Mouse (Mus musculus) CH12.LX (cell line): Measurements from ENCODE around the gene Ccr1l1. TPM values are rescaled to one million over a fixed set of nuclear protein-coding genes. Genes with fewer than 3 reads are reported as not detected.

ENCODE experiments used
- DNase-seq: peaks from one replicate; pipeline ENCODE4 v3.0.0-alpha.2; 2013; ENCODE audit errors: extremely low read depth
- H3K27ac ChIP-seq: 2 replicates; pipeline ENCODE4 v1.5.1; 2012; ENCODE audit warnings: low read depth, mild to moderate bottlenecking, control low read depth, moderate library complexity; ENCODE audit not compliant: insufficient read depth
- H3K27me3 ChIP-seq: replicated peaks from 2 replicates; pipeline ENCODE3; 2012; ENCODE audit warnings: inconsistent platforms
- H3K36me3 ChIP-seq, 2 experiments: replicated peaks in 1 of 2; 2 replicates each; pipeline versions ENCODE3 to v1.6.1; 2012; ENCODE audit warnings: inconsistent platforms in 1 of 2, low read length in 1 of 2, mild to moderate bottlenecking in 1 of 2, mixed read lengths in 1 of 2, moderate library complexity in 1 of 2; ENCODE audit not compliant: control insufficient read depth in 1 of 2, insufficient read depth in 1 of 2
- H3K4me1 ChIP-seq, 2 experiments: 2 replicates each; pipeline ENCODE4 v1.6.1; 2012; ENCODE audit warnings: inconsistent platforms in 1 of 2, moderate library complexity in 1 of 2; ENCODE audit not compliant: insufficient read depth in 2 of 2, control insufficient read depth in 1 of 2
- H3K4me2 ChIP-seq: 2 replicates; pipeline ENCODE4 v1.6.1; 2012; ENCODE audit warnings: low read depth, mild to moderate bottlenecking, control low read depth; ENCODE audit not compliant: poor library complexity, insufficient read depth, severe bottlenecking
- H3K4me3 ChIP-seq, 3 experiments: fragments of 150-350 bp in 1 of 3; sonication (generic) in 1 of 3; replicated peaks in 1 of 3; 2 replicates each; pipeline versions ENCODE3 to v1.5.1; 2011 to 2012; ENCODE audit warnings: low read depth in 2 of 3, low read length in 2 of 3, mild to moderate bottlenecking in 2 of 3, moderate library complexity in 2 of 3, control low read depth in 1 of 3, improper control_type of control experiment in 1 of 3, inconsistent platforms in 1 of 3, mixed read lengths in 1 of 3; ENCODE audit not compliant: poor library complexity in 1 of 3
- H3K79me2 ChIP-seq: replicated peaks from 2 replicates; pipeline ENCODE4 v1.6.1; 2012; ENCODE audit warnings: mild to moderate bottlenecking, moderate library complexity; ENCODE audit not compliant: control insufficient read depth, poor library complexity, insufficient read depth, severe bottlenecking; ENCODE audit errors: extremely low read depth
- H3K9ac ChIP-seq: 2 replicates; pipeline ENCODE4 v1.6.1; 2012; ENCODE audit warnings: low read depth, mild to moderate bottlenecking, control low read depth, moderate library complexity; ENCODE audit not compliant: insufficient read depth
- H3K9me3 ChIP-seq: replicated peaks from 2 replicates; pipeline ENCODE3; 2012; ENCODE audit warnings: low read length, inconsistent platforms, mixed read lengths
- BHLHE40 ChIP-seq: IDR thresholded peaks from 2 replicates; pipeline ENCODE4 v1.6.1; 2011; ENCODE audit warnings: mild to moderate bottlenecking, low read depth, low read length, improper control_type of control experiment
- CHD1 ChIP-seq: IDR thresholded peaks from 2 replicates; pipeline ENCODE4 v1.6.1; 2012; ENCODE audit warnings: low read depth, low read length, improper control_type of control experiment, inconsistent platforms
- CHD2 ChIP-seq: IDR thresholded peaks from 2 replicates; pipeline ENCODE4 v1.6.1; 2011; ENCODE audit warnings: low read length, improper control_type of control experiment
- CTCF ChIP-seq, 2 experiments: IDR thresholded peaks in 1 of 2; conservative IDR thresholded peaks in 1 of 2; 2 replicates each; pipeline ENCODE4 v1.5.1; 2011 to 2012; ENCODE audit warnings: low read depth in 2 of 2, low read length in 2 of 2, improper control_type of control experiment in 1 of 2, inconsistent platforms in 1 of 2, mild to moderate bottlenecking in 1 of 2, moderate library complexity in 1 of 2
- ELF1 ChIP-seq: IDR thresholded peaks from 2 replicates; pipeline ENCODE4 v1.6.1; 2014; ENCODE audit warnings: low read depth, mild to moderate bottlenecking, inconsistent platforms, low read length, improper control_type of control experiment
- EP300 ChIP-seq: IDR thresholded peaks from 2 replicates; pipeline ENCODE4 v1.6.1; 2011; ENCODE audit warnings: low read length, improper control_type of control experiment
- ETS1 ChIP-seq: conservative IDR thresholded peaks from 2 replicates; pipeline ENCODE4 v1.6.1; 2012; ENCODE audit warnings: low read depth, mild to moderate bottlenecking, inconsistent platforms, low read length, improper control_type of control experiment, moderate library complexity
- GABPA ChIP-seq: IDR thresholded peaks from 2 replicates; pipeline ENCODE4 v1.6.1; 2012; ENCODE audit warnings: low read depth, low read length, improper control_type of control experiment, inconsistent platforms; ENCODE audit not compliant: insufficient replicate concordance
- HCFC1 ChIP-seq: IDR thresholded peaks from 2 replicates; pipeline ENCODE4 v1.6.1; 2012; ENCODE audit warnings: low read depth, mild to moderate bottlenecking, inconsistent platforms, low read length, improper control_type of control experiment
- IRF4 ChIP-seq: IDR thresholded peaks from 2 replicates; pipeline ENCODE4 v1.6.1; 2014; ENCODE audit warnings: low read depth, mild to moderate bottlenecking, inconsistent platforms, low read length, improper control_type of control experiment
- JUN ChIP-seq: IDR thresholded peaks from 2 replicates; pipeline ENCODE4 v1.6.1; 2011; ENCODE audit warnings: low read depth, mild to moderate bottlenecking, low read length, improper control_type of control experiment, moderate library complexity; ENCODE audit not compliant: insufficient read depth
- JUND ChIP-seq: conservative IDR thresholded peaks from 2 replicates; pipeline ENCODE4 v1.6.1; 2011; ENCODE audit warnings: low read depth, low read length, improper control_type of control experiment
- KAT2A ChIP-seq: IDR thresholded peaks from 2 replicates; pipeline ENCODE4 v1.6.1; 2012; ENCODE audit warnings: low read length, improper control_type of control experiment, inconsistent platforms; ENCODE audit not compliant: insufficient replicate concordance
- MAFK ChIP-seq: IDR thresholded peaks from 2 replicates; pipeline ENCODE4 v1.6.1; 2011; ENCODE audit warnings: low read length, improper control_type of control experiment; ENCODE audit not compliant: insufficient replicate concordance
- MAX ChIP-seq: IDR thresholded peaks from 2 replicates; pipeline ENCODE4 v1.6.1; 2011; ENCODE audit warnings: low read length, improper control_type of control experiment
- MAZ ChIP-seq: IDR thresholded peaks from 2 replicates; pipeline ENCODE4 v1.6.1; 2012; ENCODE audit warnings: low read depth, mild to moderate bottlenecking, inconsistent platforms, low read length, improper control_type of control experiment, moderate library complexity
- MEF2A ChIP-seq: IDR thresholded peaks from 2 replicates; pipeline ENCODE4 v1.6.1; 2014; ENCODE audit warnings: low read depth, mild to moderate bottlenecking, inconsistent platforms, low read length, improper control_type of control experiment, borderline replicate concordance
- MXI1 ChIP-seq: IDR thresholded peaks from 2 replicates; pipeline ENCODE4 v1.6.1; 2011; ENCODE audit warnings: mild to moderate bottlenecking, low read depth, low read length, improper control_type of control experiment
- MYC ChIP-seq: IDR thresholded peaks from 2 replicates; pipeline ENCODE4 v1.6.1; 2011; ENCODE audit warnings: low read depth, mild to moderate bottlenecking, improper control_type of control experiment, low read length
- NELFE ChIP-seq: IDR thresholded peaks from 2 replicates; pipeline ENCODE4 v1.6.1; 2011; ENCODE audit warnings: low read depth, low read length, improper control_type of control experiment
- NRF1 ChIP-seq: IDR thresholded peaks from 2 replicates; pipeline ENCODE4 v1.6.1; 2014; ENCODE audit warnings: low read depth, mild to moderate bottlenecking, inconsistent platforms, low read length, improper control_type of control experiment, moderate library complexity
- PAX5 ChIP-seq: IDR thresholded peaks from 2 replicates; pipeline ENCODE4 v1.6.1; 2012; ENCODE audit warnings: low read length, inconsistent platforms, mixed read lengths
- POLR2AphosphoS2 ChIP-seq: IDR thresholded peaks from 2 replicates; pipeline ENCODE4 v1.6.1; 2011; ENCODE audit warnings: low read depth, low read length, improper control_type of control experiment
- RCOR1 ChIP-seq: conservative IDR thresholded peaks from 2 replicates; pipeline ENCODE4 v1.6.1; 2012; ENCODE audit warnings: low read depth, mild to moderate bottlenecking, inconsistent platforms, low read length, improper control_type of control experiment
- SIN3A ChIP-seq: IDR thresholded peaks from 2 replicates; pipeline ENCODE4 v1.6.1; 2012; ENCODE audit warnings: low read length, improper control_type of control experiment, inconsistent platforms
- SMC3 ChIP-seq: IDR thresholded peaks from 2 replicates; pipeline ENCODE4 v1.6.1; 2011; ENCODE audit warnings: low read depth, low read length, improper control_type of control experiment
- TBP ChIP-seq: conservative IDR thresholded peaks from 2 replicates; pipeline ENCODE4 v1.6.1; 2011; ENCODE audit warnings: low read depth, low read length, improper control_type of control experiment
- TCF12 ChIP-seq: IDR thresholded peaks from 2 replicates; pipeline ENCODE4 v1.6.1; 2014; ENCODE audit warnings: low read depth, mild to moderate bottlenecking, inconsistent platforms, low read length, improper control_type of control experiment
- USF2 ChIP-seq: conservative IDR thresholded peaks from 2 replicates; pipeline ENCODE4 v1.6.1; 2011; ENCODE audit warnings: low read depth, low read length, improper control_type of control experiment
- ZC3H11A ChIP-seq: IDR thresholded peaks from 2 replicates; pipeline ENCODE4 v1.6.1; 2012; ENCODE audit warnings: low read depth, mild to moderate bottlenecking, inconsistent platforms, low read length, improper control_type of control experiment
- ZKSCAN1 ChIP-seq: IDR thresholded peaks from 2 replicates; pipeline ENCODE4 v1.6.1; 2012; ENCODE audit warnings: low read depth, inconsistent platforms, low read length, improper control_type of control experiment, borderline replicate concordance
- ZMIZ1 ChIP-seq: IDR thresholded peaks from 2 replicates; pipeline ENCODE4 v1.6.1; 2012; ENCODE audit warnings: low read depth, mild to moderate bottlenecking, inconsistent platforms, low read length, improper control_type of control experiment
- ZNF384 ChIP-seq: IDR thresholded peaks from 2 replicates; pipeline ENCODE4 v1.6.1; 2012; ENCODE audit warnings: low read depth, low read length, improper control_type of control experiment, inconsistent platforms
- dilution Hi-C: fragments of 300-500 bp; cut with MboI; formaldehyde crosslinking; loops from 2 replicates; pipeline ENCODE4 v1.14.3; 2020; ENCODE audit warnings: low sequenced_read_pairs; ENCODE audit not compliant: extremely low pct_unique_long_range_greater_than_20kb, extremely low pct_ligation_motif_present
- in situ Hi-C: fragments of 300-500 bp; cut with MboI; formaldehyde crosslinking; loops from 3 replicates; pipeline ENCODE4 v1.14.3; 2019; ENCODE audit warnings: low sequenced_read_pairs, low pct_ligation_motif_present, low pct_unique_long_range_greater_than_20kb, mixed read lengths
- polyA plus RNA-seq: library from polyadenylated mRNA; unstranded; fragments of >175 nt; gene quantifications from 2 replicates; pipeline ENCODE4 v1.2.1, GENCODE M21; 2012; ENCODE audit warnings: low read depth; ENCODE audit not compliant: insufficient read length
- total RNA-seq, 2 experiments: library from RNA; depleted of rRNA; stranded (reverse); fragments of 300-350 nt in 1 of 2; fragments of >200 nt in 1 of 2; gene quantifications; 2 replicates each; pipeline ENCODE4 v1.2.3; 2012 to 2014

The Ccr1l1 gene
- total and polyA plus RNA-seq, 3 experiments: 0.08 TPM; not detected in 2

DNA sequence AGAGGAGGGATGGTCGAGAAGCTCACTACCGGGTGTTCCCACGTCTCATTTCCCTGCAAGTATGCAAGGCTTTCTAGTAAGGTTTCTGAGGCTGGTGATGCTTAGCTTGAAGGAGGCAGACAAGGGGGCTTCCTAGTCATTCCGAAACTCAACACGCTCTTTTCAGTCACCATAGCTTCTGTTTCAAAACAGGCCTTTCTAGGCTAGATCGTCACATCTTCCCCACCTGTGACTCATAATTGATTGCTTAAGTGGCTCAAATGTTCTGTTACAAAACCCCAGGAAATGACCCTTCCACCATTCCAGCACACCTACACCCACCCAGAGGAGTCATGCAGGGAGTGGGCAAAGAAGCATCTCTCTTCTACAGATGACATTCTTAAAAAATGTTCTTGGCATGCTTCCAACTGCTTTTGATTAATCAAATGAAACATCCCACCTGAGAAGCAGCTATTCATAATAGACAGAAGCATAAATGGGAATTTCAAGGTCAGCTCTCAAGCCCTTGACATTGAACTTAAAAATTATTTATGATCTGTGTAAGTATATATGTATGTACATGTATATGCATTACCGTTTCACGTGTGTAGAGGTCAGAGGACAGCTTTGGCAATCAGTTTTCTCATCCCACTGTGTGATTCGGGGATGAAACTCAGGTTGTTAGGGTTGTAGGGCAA, 41.5 kb downstream of the Ccr1l1 start:
- Histone ChIP-seq H3K4me3 (no peak overlapping the region), H3K27ac (peak overlapping the region; percentile 92), H3K27me3 (no peaks in the 10 kb centered on the region), H3K9me3 (no peaks in the 10 kb centered on the region), H3K4me1 (peaks cover 28 to 66% of the 10 kb centered on the region in 2 experiments), H3K79me2 (no peaks in the 10 kb centered on the region), H3K4me2 (peak overlapping the region; percentile 94), H3K9ac (peak overlapping the region; percentile 63), H3K36me3 (no peaks in the 10 kb centered on the region)
- DNase-seq: peak; percentile 96
- TF ChIP-seq MYC (0 out of 2 replicates have a peak, but pooled peaks have one; percentile 56), TCF12 (peak; percentile 89), MAZ (0 out of 2 replicates have a peak, but pooled peaks have one; percentile 42), PAX5 (no peak), MEF2A (peak; percentile 95), CHD2 (peak; percentile 30; the same call in 1 of the 2 replicates), JUN (peak; percentile 98), BHLHE40 (peak; percentile 85), HCFC1 (peak; percentile 35; the same call in 1 of the 2 replicates), CHD1 (0 out of 2 replicates have a peak, but pooled peaks have one; percentile 74), EP300 (peak; percentile 96), ZC3H11A (no peak), MAX (no peak), SIN3A (peak; percentile 79), ETS1 (peak; percentile 98), TBP (no peak), RCOR1 (peak; percentile 59; the same call in 1 of the 2 replicates), MXI1 (0 out of 2 replicates have a peak, but pooled peaks have one; percentile 52), ZKSCAN1 (no peak), ZNF384 (no peak), IRF4 (peak; percentile 99), GABPA (no peak), MAFK (0 out of 2 replicates have a peak, but pooled peaks have one; percentile 64), POLR2AphosphoS2 (no peak), CTCF (conservative IDR thresholded peaks at IDR 0.05 in 1 of 2, IDR thresholded peaks at IDR 0.05 in 1 of 2; ENCODE audit: low read depth in 2 of 2, low read length in 2 of 2) (no peak), NELFE (no peak), JUND (peak; percentile 99), SMC3 (no peak), ZMIZ1 (no peak), ELF1 (peak; percentile 41; the same call in 1 of the 2 replicates), USF2 (no peak), KAT2A (0 out of 2 replicates have a peak, but pooled peaks have one; percentile 20), NRF1 (no peak)
- dilution Hi-C loops (no loop called here), in situ Hi-C loops (no loop called here)
